Mouse (Mus musculus) Muller cell, postnatal 12 days (primary cell): ENCODE measurements around the gene Atrip.

Experiments
- DNase-seq: peaks from one replicate; pipeline ENCODE4 v3.0.0-alpha.2; 2015; ENCODE audit errors: inconsistent ontology term

Atrip gene

GRCm38 (mm10) chr9:109073661-109074573 is at the start of gene Atrip:
Gene Atrip (minus strand): TSS chr9:109074124.
- DNase-seq, result peak; percentile 91

- DNase-seq, result peak; percentile 11
These were observed 49.3 kb upstream of the Atrip start for GRCm38 (mm10) chr9:109123266-109123665.

- DNase-seq, result peak; percentile 22
These were observed 48.7 kb upstream of the Atrip start for GRCm38 (mm10) chr9:109122553-109123085.

GRCm38 (mm10) chr9:109120956-109121355 is 47.0 kb upstream of the Atrip start:
- no peak for DNase-seq

GRCm38 (mm10) chr9:109119571-109119970 is 45.6 kb upstream of the Atrip start:
- no peak for DNase-seq

- no peak for DNase-seq
These were observed 44.2 kb upstream of the Atrip start for GRCm38 (mm10) chr9:109118106-109118505.

- DNase-seq, result no peak
These were observed 42.3 kb upstream of the Atrip start for GRCm38 (mm10) chr9:109116205-109116604.

GRCm38 (mm10) chr9:109114871-109115270 is 40.9 kb upstream of the Atrip start:
- no peak for DNase-seq

GRCm38 (mm10) chr9:109114276-109114675 is 40.4 kb upstream of the Atrip start:
- DNase-seq, result no peak

GRCm38 (mm10) chr9:109113331-109113730 is 39.4 kb upstream of the Atrip start:
- no peak for DNase-seq

- no peak for DNase-seq
These were observed 37.7 kb upstream of the Atrip start for GRCm38 (mm10) chr9:109111591-109111990.

- DNase-seq, result no peak
These were observed 37.2 kb upstream of the Atrip start for GRCm38 (mm10) chr9:109111101-109111500.

- no peak for DNase-seq
These were observed 36.3 kb upstream of the Atrip start for GRCm38 (mm10) chr9:109110240-109110639.

- no peak for DNase-seq
These were observed 33.4 kb upstream of the Atrip start for GRCm38 (mm10) chr9:109107341-109107740.

GRCm38 (mm10) chr9:109105648-109106047 is 31.7 kb upstream of the Atrip start:
- DNase-seq, result no peak

- no peak for DNase-seq
These were observed 31.1 kb upstream of the Atrip start for GRCm38 (mm10) chr9:109105011-109105410.

GRCm38 (mm10) chr9:109104083-109104482 is 30.2 kb upstream of the Atrip start:
- DNase-seq, result no peak

GRCm38 (mm10) chr9:109103250-109103649 is 29.3 kb upstream of the Atrip start:
- peak; percentile 27 for DNase-seq

- DNase-seq, result no peak
These were observed 28.6 kb upstream of the Atrip start for GRCm38 (mm10) chr9:109102541-109102940.

GRCm38 (mm10) chr9:109101933-109102445 is 28.1 kb upstream of the Atrip start:
- DNase-seq, result no peak

GRCm38 (mm10) chr9:109100307-109100928 is 26.5 kb upstream of the Atrip start:
- no peak for DNase-seq

- DNase-seq, result peak; percentile 84
These were observed 25.0 kb upstream of the Atrip start for GRCm38 (mm10) chr9:109098969-109099368.
